Mouse (Mus musculus) megakaryocyte, embryonic 14.5 days (primary cell): Measurements from ENCODE around the gene 9030624G23Rik. TPM values are rescaled to one million over a fixed set of nuclear protein-coding genes. Genes with fewer than 3 reads are reported as not detected.
"Not testable (repeated sequence)": the region's sequence is repeated elsewhere in the genome, so short reads cannot be mapped to it uniquely, and the experiment has no call there.

Source experiments
- H3K27me3 ChIP-seq: replicated peaks from 2 replicates; pipeline ENCODE3; 2012; ENCODE audit warnings: inconsistent platforms
- H3K36me3 ChIP-seq: replicated peaks from 2 replicates; pipeline ENCODE3; 2012; ENCODE audit warnings: low read length, inconsistent platforms, mixed read lengths
- H3K4me1 ChIP-seq: 2 replicates; pipeline ENCODE4 v1.6.1; 2012; ENCODE audit warnings: inconsistent platforms
- H3K4me3 ChIP-seq: replicated peaks from 2 replicates; pipeline ENCODE3; 2012; ENCODE audit warnings: moderate library complexity, mild to moderate bottlenecking, inconsistent platforms
- H3K9me3 ChIP-seq: 2 replicates; pipeline ENCODE4 v1.6.1; 2012; ENCODE audit warnings: inconsistent platforms
- polyA plus RNA-seq: library from polyadenylated mRNA; stranded (reverse); fragments of >175 nt; gene quantifications from 2 replicates; pipeline ENCODE4 v1.2.3, GENCODE M21; 2012; ENCODE audit warnings: low replicate concordance; ENCODE audit not compliant: insufficient read depth

Gene 9030624G23Rik
- polyA plus RNA-seq: 0.03 TPM in 1 of 2 replicates, not detected in the other

GRCm38 (mm10) chr12:24097108-24097520 lies at the start of gene 9030624G23Rik:
TSS of gene 9030624G23Rik (minus strand) at chr12:24097246.
- not testable (repeated sequence) for H3K27me3 ChIP-seq, H3K9me3 ChIP-seq, H3K36me3 ChIP-seq, H3K4me3 ChIP-seq, H3K4me1 ChIP-seq

GRCm38 (mm10) chr12:24083096-24083495 lies 13.9 kb downstream of the 9030624G23Rik start:
- H3K36me3 ChIP-seq, H3K9me3 ChIP-seq, H3K27me3 ChIP-seq: not testable (repeated sequence)

More at GRCm38 (mm10) chr12:24083096-24083495, 13.9 kb downstream of the 9030624G23Rik start:
- H3K4me3 ChIP-seq, H3K4me1 ChIP-seq: not testable (repeated sequence)
